Mouse (Mus musculus): ENCODE results near the gene Twf1. TPM values are rescaled to one million over a fixed set of nuclear protein-coding genes. Genes with fewer than 3 reads are reported as not detected.

The Twf1 gene
- total RNA-seq, 1 experiment from 2014 or later, result 54.7 TPM

DNA sequence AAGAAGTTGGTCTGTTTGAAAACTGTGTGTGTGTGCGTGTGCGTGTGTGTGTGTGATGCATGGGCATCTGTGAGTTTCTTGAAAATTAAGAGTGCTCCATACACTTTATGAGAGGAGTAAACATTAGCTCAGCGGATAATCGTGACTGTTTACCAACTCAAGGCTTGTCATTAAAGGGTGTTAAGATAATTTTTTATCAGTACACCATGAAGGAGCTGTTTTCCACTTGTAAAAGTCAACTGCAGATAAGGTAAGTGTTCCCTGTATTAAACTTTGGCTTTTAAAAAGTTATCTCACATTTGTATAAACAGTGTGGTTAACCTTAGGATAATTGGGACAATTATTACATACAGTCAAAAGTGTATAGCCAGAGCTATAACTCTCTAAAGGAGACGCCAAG, 57.4 kb downstream of the Twf1 start:
- no peak for ATAC-seq (replicated peaks; ENCODE audit: insufficient number of reproducible peaks, low FRiP score, low TSS enrichment, poor library complexity, severe bottlenecking)

DNA sequence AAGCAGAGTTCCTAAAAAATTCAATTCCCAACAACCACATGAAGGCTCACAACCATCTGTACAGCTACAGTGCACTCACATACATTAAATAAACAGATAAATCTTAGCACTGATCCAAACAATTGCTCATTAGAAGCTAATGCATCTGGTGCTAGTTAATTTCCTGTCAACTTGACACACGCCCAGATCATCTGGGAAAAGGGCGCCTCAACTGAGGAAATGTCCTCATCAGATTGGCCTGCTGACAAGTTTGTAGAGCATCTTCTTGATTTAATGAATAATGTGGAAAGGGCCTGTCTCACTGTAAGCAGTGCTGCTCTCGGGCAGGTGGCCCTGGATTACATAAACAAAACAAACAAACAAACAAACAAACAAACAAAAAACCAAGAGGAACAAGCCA, 59.2 kb downstream of the Twf1 start:
- ATAC-seq (replicated peaks; ENCODE audit: insufficient number of reproducible peaks, low FRiP score, low TSS enrichment, poor library complexity, severe bottlenecking), result no peak

Other genes with a start within 250 kb of the Twf1 start
- gene Adamts20, start 124.5 kb downstream of the Twf1 start, total RNA-seq (2017), result not detected in 3 replicates
- 3.9 to 6.4 TPM (median 4.0 TPM) in 3 replicates for gene Pus7l, start 46.3 kb downstream of the Twf1 start, total RNA-seq (2017)
- gene Irak4, start 46.2 kb downstream of the Twf1 start, total RNA-seq (2017), result 43.1 to 59.1 TPM (median 44.0 TPM) in 3 replicates
- gene Tmem117, start 39.3 kb upstream of the Twf1 start, total RNA-seq (2017), result not detected in 3 replicates